Mouse (Mus musculus) spleen, postnatal 36 days (tissue): Measurements from ENCODE around the gene Cidec.

Experiments
- DNase-seq, 2 experiments: peaks; one replicate each; pipeline ENCODE4 v3.0.0; 2022; ENCODE audit warnings: low spot score in 2 of 2, mixed read lengths in 1 of 2

The Cidec gene

DNA sequence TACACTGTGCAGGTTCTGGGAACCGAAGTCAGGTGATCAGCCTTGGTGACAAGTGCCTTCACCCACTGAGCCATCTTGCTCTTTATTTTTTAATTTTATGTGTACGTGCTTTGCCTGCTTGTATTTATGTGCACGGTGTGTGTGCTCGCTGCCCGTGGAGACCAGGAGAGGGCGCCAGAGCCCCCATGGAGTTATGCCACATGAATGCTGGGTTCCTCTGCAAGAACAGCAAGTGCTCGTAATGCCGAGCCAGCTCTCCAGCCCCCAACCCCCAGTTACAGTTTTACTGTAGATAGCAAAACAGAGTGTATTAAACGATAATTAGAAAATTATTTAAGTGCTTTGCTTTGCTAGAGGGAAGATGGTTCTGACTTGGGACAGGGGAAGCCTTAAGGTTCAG, 28.9 kb downstream of the Cidec start:
- no peak for DNase-seq

DNA sequence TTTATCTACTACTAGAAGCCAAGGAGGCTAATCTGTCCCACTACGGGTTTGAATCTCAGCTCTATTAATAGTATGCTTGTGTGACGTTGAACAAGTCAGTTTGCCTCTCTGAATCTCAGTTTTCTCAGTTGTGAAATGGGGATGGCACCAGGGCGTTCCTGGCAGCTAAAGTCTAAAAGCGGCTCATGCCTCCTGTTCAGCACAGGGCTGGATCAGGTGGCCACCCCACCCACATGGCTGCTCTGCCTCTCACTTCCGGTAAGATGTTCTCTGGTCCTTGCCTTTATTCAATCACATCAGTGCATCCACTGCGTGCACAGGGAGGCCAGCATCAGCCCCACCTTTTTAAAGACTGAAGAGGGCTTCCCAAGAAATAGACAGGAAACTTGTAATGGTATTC, 30.1 kb downstream of the Cidec start:
- DNase-seq = no peak

DNA sequence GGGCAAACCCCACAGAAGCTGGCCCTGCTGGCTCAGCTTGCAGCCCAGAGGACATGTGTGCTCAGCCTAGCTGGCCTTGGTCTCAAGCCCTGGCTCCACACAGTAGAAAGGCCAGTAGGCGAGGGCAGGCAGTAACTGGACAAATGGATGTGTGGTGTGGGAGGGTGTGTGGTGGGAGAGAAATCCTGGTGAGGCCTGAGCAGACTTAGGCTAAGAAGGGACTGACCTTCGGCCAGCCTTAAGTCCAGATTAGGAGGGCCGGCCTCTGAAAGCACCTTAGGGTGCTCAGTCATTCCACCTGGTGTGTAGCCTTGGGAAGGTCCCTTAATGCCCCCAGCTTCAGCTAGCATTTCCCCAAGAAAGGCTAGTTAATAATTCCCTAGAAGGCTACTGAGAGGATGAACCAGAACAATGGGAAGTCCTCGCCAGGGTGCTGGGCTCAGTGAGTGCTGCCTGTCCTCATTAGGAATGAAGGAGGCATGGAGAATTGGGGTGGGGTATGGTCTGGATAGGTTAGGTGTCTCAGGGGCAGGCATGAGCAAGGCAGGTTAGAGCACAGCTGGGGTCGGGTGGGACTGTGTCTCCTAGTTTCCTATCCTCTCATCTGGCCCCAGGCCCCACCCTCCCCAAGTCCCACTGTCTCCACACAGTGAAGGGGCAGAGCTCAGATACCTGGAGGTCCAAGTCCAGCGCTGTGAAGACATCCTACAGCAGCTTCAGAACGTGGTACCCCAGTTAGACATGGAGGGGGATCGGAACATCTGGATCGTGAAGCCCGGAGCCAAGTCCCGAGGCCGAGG, 30.7 kb downstream of the Cidec start:
- DNase-seq = no peak

DNA sequence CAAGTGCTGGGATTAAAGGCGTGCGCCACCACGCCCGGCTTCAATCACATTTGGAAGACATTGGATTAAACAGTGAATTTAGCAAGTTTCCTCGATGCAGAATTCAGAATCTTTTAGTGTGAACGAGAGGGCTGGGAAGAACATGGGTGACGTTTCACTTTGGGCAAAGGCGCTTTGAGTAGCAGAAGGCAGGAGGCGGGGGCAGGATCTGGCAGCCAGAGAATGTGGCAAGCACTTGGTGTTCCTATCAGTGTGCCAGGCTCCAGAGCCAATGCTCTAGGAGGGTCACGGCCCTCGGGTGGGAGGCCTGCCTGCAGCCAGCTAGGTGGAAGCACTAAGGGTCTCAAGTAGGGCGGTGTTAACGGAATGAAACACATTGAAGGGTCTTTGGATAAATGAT, 33.5 kb downstream of the Cidec start:
- no peak for DNase-seq

DNA sequence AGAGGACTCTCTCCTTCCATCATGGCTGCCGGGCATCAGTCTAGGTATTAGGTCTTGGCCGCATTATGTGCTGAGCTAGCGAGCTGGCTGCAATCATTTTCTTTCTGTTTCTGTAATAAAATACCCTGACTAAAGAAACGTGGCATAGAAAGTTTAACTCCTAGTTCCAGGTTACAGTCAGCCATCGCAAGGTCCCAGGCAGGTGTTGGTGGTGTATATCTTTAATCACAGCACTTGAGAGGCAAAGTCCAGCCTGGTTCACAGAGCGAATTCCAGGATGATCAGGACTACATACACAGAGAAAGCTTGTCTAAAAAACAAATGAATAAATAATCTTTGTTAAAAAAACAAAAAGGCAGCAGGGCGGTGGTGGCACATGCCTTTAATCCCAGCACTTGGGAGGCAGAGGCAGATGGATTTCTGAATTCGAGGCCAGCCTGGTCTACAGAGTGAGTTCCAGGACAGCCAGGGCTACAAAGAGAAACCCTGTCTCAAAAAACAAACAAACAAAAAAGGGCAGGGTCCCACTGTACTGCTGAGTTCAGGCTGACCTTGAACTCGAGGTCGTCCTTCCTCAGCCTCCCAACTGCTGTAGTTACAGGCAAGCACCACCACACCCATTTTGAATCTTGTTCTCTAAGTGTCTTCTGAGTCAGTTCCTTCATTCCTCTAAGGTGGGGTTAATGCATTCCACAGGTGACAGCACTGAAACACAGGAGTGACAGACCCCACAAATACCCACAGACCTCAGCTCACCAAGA, 39.1 kb downstream of the Cidec start:
- no peak for DNase-seq

DNA sequence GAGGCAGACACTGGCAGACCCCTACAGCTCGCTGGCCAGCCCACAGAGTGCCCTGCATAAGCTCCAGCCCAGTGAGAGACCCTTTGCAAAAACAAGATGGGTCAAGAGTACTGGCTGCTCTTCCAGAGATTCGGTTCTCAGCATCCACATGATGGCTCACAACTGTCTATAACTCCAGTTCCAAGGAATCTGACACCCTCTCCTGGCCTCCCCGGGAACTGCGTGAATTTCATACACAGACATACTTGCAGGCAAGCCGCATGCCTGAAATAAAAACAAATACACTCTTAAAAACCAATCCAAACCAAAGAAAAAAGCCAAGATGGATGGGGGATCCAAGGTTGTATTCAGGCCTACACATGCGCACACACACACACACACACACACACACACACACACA, 40.1 kb downstream of the Cidec start:
- no peak for DNase-seq

DNA sequence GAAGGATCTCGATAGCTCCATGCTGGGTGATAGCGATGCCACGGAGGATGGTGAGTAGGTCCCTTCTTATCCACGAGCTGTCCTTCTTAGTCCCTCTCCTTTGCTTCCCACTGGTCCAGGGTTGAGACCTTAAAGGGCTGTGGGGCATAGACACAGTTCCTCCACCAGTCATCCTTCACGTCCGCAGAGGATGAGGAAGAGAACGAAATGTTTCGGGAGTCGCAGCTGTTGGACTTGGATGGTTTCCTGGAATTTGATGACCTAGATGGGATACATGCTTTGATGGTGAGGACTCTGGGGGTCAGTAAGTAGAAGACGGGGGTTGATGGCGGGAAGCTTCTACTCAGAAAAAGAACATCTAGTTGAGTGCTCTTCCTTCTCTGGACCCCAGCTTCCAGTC, 40.7 kb downstream of the Cidec start:
- no peak for DNase-seq

DNA sequence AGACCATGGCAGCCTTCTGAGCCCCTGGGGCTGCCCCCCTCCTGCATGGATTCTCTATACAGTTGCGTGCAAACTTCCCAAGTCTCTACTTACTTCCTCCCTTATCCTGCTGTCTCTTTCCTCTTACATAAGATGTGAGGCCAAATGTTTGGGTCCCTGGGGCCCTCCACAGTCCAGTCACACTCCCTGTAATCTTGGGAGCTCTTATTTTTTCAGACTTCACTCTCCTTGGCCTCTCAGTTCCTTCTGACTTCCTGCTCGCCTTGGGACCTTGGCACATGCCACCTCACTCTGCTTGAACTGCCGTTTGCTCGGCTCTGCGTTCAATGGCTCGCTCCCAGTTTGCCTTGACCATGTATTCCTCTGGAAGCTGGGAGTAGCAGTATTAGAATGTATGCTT, 41.6 kb downstream of the Cidec start:
- no peak for DNase-seq

DNA sequence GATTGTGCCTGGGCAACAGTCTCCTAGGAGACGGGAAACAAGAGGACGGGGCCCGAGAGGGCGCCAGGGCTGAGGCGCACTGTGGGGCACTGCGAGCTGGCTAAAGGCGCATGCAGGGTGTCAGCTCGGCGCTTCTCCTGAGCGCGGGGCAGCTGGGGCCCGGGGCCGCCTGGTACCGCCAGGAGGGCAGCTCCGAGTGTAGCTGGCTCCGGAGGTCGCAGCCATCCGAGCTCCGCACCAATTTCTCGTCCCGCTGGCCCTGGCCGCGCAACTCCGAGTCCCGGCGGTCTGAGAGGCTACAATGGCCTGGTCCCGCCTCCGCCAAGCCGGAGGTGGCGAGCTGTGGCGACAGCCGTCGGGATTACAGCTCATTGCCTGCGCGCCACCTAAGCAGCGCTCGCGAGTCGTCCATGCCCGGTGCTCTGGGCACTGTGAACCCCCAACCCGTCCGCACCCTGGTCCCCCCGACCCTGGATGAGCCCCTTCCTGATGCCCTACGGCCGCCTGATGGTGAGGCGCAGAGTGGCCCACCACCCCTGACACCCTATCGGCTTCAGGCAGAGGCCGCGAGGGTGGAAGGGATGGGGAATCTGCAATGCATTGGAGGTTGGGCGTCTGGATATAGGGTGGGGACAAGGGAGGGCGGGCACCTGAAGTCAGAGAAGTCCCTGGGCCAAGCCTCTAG, 43.0 kb downstream of the Cidec start:
- DNase-seq = no peak

DNA sequence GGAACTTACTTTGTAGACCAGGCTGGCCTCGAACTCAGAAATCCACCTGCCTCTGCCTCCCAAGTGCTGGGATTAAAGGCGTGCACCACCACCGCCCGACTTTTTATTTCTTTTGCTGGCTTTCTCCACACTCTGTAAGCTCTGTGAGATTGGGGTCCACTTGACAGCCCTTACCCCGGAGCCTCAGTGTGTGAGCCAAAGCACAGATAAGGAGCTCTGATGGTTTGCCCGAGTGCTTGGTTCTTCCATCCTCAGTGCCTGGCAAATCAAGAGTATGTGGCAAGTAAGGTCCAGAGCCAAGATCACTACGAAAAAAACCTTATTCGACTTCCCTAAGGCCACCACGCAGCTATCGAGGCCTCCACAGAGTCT, 43.6 kb downstream of the Cidec start:
- DNase-seq = no peak

DNA sequence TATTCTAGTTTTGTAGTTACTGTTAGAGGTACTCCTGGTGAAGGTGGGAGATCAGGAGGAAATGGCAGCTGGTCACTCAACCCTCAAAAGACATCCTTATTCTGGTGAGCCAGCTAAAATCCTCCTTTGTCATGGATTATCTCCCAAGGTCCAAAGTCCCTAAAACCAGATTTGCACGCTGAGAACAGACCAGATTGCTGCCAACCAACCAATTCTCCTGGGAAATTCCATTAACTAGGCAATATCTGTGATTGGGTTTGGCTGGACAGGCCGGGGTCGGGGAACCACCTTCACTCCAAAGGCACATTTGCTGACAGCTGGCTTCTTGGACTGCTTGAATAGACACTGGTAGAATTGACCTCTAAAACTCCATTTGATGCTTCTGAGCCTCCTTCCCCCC, 44.8 kb downstream of the Cidec start:
- no peak for DNase-seq

DNA sequence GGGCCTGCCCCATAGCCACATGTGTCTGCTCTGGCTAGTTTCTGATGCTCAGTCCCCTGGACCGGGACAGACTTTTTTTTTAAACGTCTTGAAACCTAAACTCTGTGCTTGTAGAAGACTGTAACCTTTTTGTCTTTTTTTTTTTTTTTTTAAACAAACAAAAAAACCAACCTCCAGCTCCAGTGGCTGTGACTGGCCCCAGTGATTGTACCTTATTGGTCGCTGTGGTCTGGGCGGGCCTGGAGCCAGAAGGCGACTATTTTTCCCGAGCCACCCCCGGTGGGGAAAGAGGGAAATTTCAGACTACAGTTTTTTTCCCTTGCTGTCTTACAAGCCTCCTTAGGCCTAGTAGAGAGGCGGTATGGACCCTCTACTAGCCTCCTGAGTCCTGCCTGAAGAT, 46.6 kb downstream of the Cidec start, which contains the start of gene Ttll3:
Gene Ttll3 (plus strand): TSS at position 301 of the 400 bp plus-strand sequence.
- DNase-seq = no peak

DNA sequence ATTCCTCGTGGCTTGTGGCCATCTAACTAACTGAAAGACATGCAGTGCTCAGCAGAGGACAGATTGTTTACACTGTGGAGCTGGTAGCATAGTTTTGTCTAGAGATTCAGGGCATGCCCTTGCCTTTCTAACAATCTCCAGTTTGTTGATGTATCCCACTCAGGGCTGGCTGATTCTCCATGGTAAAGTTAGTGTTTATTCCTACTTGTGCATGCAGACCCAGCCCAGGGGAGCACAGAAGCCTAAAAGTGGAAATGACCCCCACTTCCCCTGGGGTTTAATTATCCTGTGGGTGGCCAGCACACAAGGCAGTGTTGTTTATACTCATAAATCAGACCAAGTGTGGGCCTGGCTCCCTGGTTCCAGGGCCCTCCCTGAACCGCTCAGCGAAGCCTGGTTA, 49.5 kb downstream of the Cidec start:
- no peak for DNase-seq

DNA sequence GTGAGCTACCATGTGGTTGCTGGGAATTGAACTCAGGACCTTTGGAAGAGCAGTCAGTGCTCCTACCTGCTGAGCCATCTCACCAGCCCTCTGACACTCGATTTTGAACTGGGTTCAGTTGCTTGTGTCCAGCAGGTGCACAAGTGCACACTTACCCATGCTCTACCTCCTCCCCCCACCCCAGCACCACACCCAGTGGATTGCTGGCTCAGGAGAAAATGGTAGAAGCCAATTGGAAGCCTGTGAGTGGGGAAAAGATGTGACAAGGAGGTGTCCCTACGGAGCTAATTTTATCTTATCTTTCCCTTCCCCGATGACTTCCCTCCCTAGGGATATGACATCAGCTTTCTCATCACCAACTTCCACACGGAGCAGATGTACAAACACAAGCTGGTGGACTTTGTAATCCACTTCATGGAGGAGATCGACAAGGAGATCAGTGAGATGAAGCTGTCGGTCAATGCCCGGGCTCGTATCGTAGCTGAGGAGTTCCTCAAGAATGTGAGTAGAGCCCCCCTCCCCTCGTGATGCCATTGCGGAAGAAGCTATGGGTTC, 50.3 kb downstream of the Cidec start:
- DNase-seq = no peak

DNA sequence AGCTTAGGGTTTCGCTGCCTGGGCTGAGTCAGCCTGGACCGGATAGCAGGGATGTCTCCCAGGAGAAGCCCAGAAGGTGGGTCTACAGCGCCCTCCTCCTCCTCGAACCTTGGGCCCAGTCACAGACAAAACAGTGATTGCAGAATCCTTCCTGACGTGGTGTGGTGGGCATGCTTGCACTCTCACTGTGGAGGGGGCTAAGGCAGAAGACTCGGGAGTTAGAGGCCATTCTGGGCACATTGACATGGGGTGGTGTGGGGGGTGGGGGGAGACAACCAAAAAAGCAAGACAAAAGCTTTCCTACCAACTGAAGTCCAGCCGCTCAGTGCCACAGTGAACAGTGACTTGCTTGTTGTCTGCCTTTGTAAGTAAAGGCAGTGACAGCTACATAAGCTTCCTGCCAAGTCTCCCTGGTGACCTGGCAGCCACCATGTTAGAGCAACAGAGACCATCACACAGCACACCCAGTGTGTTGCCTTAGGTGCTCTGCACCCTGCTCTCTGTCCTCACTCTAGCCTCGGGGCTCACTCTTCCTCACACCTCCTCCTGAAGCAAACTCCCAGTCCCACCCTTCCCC, 51.1 kb downstream of the Cidec start:
- DNase-seq = no peak

DNA sequence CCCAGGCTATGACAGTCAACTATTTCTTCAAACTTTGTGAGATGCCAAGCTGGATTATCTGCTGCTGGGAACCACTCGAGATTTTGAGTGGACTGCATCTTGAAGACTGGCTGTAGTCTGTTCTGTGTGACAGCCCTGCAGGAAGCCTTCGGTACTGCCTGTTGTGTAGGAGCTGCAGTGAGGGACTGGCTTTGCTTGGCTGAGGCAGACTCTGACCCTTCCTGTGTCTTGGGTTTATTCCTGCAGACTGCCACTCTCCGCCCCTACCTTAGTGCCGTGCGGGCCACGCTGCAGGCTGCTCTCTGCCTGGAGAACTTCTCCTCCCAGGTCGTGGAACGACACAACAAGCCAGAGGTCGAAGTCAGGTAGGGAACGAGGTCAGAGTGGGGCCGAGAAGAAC, 55.1 kb downstream of the Cidec start:
- no peak for DNase-seq

DNA sequence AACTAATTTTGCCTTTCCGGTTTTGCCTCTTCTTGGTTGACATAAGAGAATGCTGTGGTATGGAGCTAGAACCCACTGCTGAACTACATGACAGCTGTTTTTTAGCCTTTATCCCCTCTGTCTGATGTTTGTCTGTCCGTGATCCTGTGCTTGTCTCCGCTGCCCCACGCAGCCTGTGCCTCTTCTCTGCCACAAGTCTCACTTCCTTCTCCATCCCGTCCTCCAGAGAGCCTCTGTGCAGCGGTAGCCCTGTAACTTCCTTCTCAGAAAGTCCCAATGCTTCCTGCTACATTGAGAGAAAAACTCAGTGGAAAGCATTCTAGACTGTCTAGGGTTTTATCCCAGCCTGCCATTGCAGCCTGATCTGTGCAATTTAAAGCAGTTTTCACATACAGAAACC, 56.3 kb downstream of the Cidec start:
- peak; percentile 48 to 56 for DNase-seq

DNA sequence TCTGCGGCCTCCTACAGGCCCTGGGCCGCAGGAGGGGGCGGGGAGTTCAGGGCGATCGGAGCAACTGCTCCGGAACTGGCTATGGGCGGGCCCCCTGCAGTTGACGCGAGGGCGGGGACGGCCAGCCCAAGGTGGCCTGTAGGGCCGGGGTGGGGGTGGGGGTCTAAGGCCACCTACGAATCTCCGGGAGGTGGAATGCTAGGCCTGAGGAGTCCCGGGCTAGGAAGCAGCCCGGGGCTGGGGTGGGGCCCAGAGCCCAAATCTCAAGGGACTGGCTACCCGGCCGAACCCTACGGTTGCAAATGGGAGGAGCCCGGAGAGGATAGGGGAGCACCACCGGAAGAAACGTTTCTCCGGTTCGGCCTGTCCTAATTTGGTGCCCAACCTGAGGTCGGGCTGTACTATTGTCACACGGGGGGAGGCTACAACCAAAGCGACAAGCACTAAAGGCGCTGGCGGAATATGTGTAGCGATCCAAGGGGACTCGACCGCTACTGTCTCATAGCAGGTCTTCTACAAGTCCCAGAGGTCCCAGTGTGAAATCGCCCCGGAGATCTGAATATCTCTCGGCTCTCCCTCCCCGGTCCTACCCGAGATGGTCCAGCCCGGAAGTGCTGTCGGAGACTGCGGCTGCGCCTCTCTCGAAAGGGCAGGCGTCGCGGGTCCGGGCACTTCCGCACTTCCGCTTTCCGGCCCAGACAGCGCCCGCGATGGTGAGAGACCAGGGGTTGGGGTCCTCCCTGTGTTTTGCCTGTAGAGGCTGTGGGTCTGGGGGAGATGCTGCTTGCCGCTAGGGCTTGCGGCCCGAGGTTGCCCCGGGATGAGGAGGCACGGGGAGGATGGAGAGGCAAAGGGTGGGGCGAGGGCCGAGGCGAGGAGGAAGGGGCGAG, 57.8 kb downstream of the Cidec start, which contains the start of the genes Tada3 and Arpc4:
Gene Tada3 (minus strand): TSS at position 388 of the 890 bp plus-strand sequence.
Gene Arpc4 (plus strand): TSS at position 620 of the 890 bp plus-strand sequence.
- DNase-seq = peak; percentile 93 to 95

DNA sequence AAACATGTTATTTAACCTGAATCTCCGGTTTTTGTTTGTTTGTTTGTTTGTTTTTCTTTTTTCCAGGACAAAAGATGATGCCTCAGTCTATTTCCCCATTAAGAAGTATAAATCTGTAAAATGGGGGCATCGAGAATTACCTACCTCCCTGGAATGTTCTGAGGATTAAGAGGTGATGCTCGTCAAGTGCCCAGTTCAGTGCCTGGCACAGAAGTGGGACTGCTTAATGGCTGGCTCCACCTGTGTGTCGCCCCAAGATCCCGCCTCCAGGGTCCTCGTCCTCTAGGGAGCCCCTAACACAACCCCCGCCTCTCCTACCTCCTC, 58.4 kb downstream of the Cidec start:
- no peak for DNase-seq
